Mouse (Mus musculus): ENCODE results near the gene Cysrt1. TPM values are rescaled to one million over a fixed set of nuclear protein-coding genes. Genes with fewer than 3 reads are reported as not detected.
A peak's percentile ranks its signal among the peaks of the same experiment; 100 is the strongest.

The Cysrt1 gene
- polyA plus RNA-seq, 1 experiment from 2014 or later, result 0.26 TPM

DNA sequence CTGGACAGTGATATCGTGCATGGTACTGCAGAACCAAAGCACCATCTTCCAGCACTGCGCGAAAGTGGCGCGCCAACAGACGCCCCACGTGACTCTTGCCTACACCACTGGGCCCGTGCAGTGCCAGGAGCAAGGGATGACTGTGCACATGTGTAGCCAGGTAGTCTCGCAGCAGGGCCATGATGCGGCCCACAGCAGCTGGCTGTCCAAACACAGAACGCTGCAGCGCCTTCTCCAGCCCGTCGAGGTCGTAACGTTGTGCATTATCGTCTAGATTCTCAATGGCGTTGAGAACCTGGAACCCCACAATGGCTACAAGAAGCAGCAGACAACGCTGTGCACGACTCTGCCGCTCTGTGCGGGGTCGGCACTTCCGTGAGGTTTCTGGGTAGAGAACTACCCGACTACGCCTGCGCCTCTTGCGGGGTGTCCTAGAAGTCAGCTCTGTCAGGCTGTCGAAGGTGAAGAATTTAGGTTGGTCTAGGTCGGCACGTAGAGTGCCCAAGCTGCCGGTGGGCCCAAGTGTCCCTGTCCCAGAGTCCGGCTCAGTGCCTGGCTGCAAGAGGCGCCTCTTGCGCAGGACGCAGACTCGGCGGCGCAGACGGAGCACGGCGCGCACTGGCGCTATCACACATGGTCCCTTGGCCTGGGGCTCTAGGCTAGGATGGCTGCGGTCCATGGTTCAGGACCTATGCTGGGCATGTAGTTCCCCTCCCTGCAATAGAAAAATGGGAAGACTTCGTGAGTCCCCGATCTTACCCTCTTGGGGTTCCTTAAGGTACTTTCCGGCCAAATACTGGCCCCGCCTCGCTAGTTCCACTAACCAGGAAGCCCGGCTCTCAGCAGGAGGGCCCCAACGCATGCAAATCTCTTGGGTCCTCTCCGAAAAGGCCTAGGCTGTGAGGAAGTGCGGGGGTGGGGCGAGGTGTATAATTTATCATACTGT is 46.8 kb downstream of the Cysrt1 start:
- no peaks in the 10 kb centered on the region for H3K9me3 ChIP-seq
- peak overlapping the region; percentile 24; the same call in 1 of the 2 replicates for H3K4me2 ChIP-seq
- no peak overlapping the region for H3K9ac ChIP-seq

GRCm38 (mm10) chr2:25194486-25195171 is 47.6 kb downstream of the Cysrt1 start:
- Histone ChIP-seq H3K27me3 (replicated peaks) (peaks cover 29% of the 10 kb centered on the region), H3K4me2 (no peak overlapping the region), H3K36me3 (replicated peaks) (peaks cover 4% of the 10 kb centered on the region), H3K27ac (no peak overlapping the region), H3K9ac (no peak overlapping the region), H3K4me1 (0 out of 2 replicates have a peak, but pooled peaks cover 5% of the 10 kb centered on the region), H3K4me3 (no peak overlapping the region), H3K9me3 (no peaks in the 10 kb centered on the region)
- no peak for ATAC-seq (replicated peaks)
- 87% methylated on average over 17 of the region's 17 CpGs for WGBS

More for the DNA sequence above, 46.8 kb downstream of the Cysrt1 start:
- Histone ChIP-seq H3K27ac (no peak overlapping the region), H3K4me3 (no peak overlapping the region), H3K36me3 (replicated peaks) (peaks cover 13% of the 10 kb centered on the region), H3K4me1 (0 out of 2 replicates have a peak, but pooled peaks cover 5% of the 10 kb centered on the region), H3K27me3 (replicated peaks) (peaks cover 29% of the 10 kb centered on the region)
- 19% methylated on average over 55 of the region's 55 CpGs for WGBS
- ATAC-seq (replicated peaks), result no peak

DNA sequence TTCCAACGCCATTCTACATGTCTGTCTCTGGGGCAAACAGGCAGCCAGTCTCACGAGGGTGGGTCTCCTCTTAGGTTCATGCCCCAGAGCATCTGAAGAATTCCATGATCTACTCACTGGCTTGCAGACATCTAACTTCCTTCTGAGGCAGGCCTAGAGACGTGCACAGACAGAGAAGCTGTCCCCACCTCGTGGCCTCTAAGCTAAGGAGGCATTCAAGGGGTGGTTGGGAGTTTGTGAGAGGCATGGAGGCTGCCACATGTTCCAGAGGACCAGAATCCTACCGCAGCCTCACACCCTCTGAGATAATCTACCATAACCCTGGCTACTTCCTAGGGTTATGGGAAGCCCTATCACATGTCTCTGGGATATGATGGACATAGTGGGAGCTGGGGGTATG is 48.2 kb downstream of the Cysrt1 start:
- no peak for ATAC-seq (replicated peaks)
- H3K4me2 ChIP-seq, result no peak overlapping the region
- 76% methylated on average over 5 of the region's 5 CpGs for WGBS

DNA sequence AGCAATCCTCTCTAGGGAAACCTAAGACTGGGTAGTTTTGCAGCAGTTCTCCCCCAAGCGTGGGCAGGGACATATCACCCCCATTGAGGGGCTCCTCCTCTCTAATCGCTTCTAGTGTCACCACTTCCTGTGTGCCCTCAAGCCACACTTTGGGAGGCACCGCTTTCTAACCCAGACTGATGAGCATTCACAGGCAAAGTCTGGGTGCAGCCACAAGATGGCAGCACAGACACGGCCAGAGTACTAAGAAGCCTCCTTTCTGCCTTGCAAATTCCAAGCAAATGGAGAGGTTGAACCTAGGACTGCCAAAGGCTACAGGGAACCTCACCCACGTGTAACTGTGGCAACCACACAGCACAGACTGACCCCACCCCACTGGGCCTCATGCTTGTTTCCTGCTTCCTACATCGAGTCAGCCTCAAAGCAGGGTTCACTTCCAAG is 48.9 kb downstream of the Cysrt1 start:
- 3% methylated on average over 6 of the region's 6 CpGs for WGBS
- H3K27ac ChIP-seq, result no peak overlapping the region
- ATAC-seq (replicated peaks), result peak; percentile 79
- H3K9ac ChIP-seq, result no peak overlapping the region
- H3K36me3 ChIP-seq (replicated peaks), result no peaks in the 10 kb centered on the region
- 0 out of 2 replicates have a peak, but pooled peaks cover 5% of the 10 kb centered on the region for H3K4me1 ChIP-seq
- no peak overlapping the region for H3K4me2 ChIP-seq
- H3K27me3 ChIP-seq (replicated peaks), result peaks cover 29% of the 10 kb centered on the region
- H3K9me3 ChIP-seq, result no peaks in the 10 kb centered on the region
- no peak overlapping the region for H3K4me3 ChIP-seq

More for the DNA sequence above, 48.2 kb downstream of the Cysrt1 start:
- no peak overlapping the region for H3K27ac ChIP-seq
- H3K4me3 ChIP-seq, result no peak overlapping the region
- H3K9me3 ChIP-seq, result no peaks in the 10 kb centered on the region
- peaks cover 2% of the 10 kb centered on the region; the same call in 1 of the 2 replicates for H3K36me3 ChIP-seq (replicated peaks)
- H3K4me1 ChIP-seq, result 0 out of 2 replicates have a peak, but pooled peaks cover 5% of the 10 kb centered on the region
- no peak overlapping the region for H3K9ac ChIP-seq
- H3K27me3 ChIP-seq (replicated peaks), result peaks cover 29% of the 10 kb centered on the region

Other genes starting within 250 kb of the Cysrt1 start
- gene Nsmf, start 188.1 kb downstream of the Cysrt1 start, polyA plus RNA-seq (2015; fragmentation: Nextera tagmentation; extraction: Ambion mirVana), result 180 and 188 TPM in 2 replicates
- gene Entpd8, start 162.1 kb downstream of the Cysrt1 start, polyA plus RNA-seq (2015; fragmentation: Nextera tagmentation; extraction: Ambion mirVana), result not detected in 2 replicates
- gene Noxa1, start 147.3 kb downstream of the Cysrt1 start, polyA plus RNA-seq (2015; fragmentation: Nextera tagmentation; extraction: Ambion mirVana), result not detected in 2 replicates
- 15.3 and 18.1 TPM in 2 replicates for gene Nrarp, start 61.7 kb downstream of the Cysrt1 start, polyA plus RNA-seq (2015; fragmentation: Nextera tagmentation; extraction: Ambion mirVana)
- 1.9 and 2.0 TPM in 2 replicates for gene Tor4a, start 45.6 kb downstream of the Cysrt1 start, polyA plus RNA-seq (2015; fragmentation: Nextera tagmentation; extraction: Ambion mirVana)
- 126 and 129 TPM in 2 replicates for gene Nelfb, start 31.0 kb downstream of the Cysrt1 start, polyA plus RNA-seq (2015; fragmentation: Nextera tagmentation; extraction: Ambion mirVana)
- not detected in 2 replicates for gene Stpg3, start 27.8 kb downstream of the Cysrt1 start, polyA plus RNA-seq (2015; fragmentation: Nextera tagmentation; extraction: Ambion mirVana)
- 0.43 and 0.78 TPM in 2 replicates for gene Fam166a, start 23.7 kb downstream of the Cysrt1 start, polyA plus RNA-seq (2015; fragmentation: Nextera tagmentation; extraction: Ambion mirVana)
- gene Tubb4b, start 17.8 kb downstream of the Cysrt1 start, polyA plus RNA-seq (2015; fragmentation: Nextera tagmentation; extraction: Ambion mirVana), result 364 and 396 TPM in 2 replicates
- gene Slc34a3, start 8.1 kb downstream of the Cysrt1 start, polyA plus RNA-seq (2015; fragmentation: Nextera tagmentation; extraction: Ambion mirVana), result not detected in 2 replicates
- not detected in 2 replicates for gene Rnf224, start 5.7 kb downstream of the Cysrt1 start, polyA plus RNA-seq (2015; fragmentation: Nextera tagmentation; extraction: Ambion mirVana)
- 148 and 150 TPM in 2 replicates for gene Rnf208, start 197 bp downstream of the Cysrt1 start, polyA plus RNA-seq (2015; fragmentation: Nextera tagmentation; extraction: Ambion mirVana)
- 6.2 and 8.4 TPM in 2 replicates for gene AL732309.1, start 4.4 kb upstream of the Cysrt1 start, polyA plus RNA-seq (2015; fragmentation: Nextera tagmentation; extraction: Ambion mirVana)
- gene Tmem203, start 13.0 kb upstream of the Cysrt1 start, polyA plus RNA-seq (2015; fragmentation: Nextera tagmentation; extraction: Ambion mirVana), result 13.8 and 15.4 TPM in 2 replicates
- 16.7 and 16.9 TPM in 2 replicates for gene Tprn, start 20.2 kb upstream of the Cysrt1 start, polyA plus RNA-seq (2015; fragmentation: Nextera tagmentation; extraction: Ambion mirVana)
- gene Ssna1, start 30.0 kb upstream of the Cysrt1 start, polyA plus RNA-seq (2015; fragmentation: Nextera tagmentation; extraction: Ambion mirVana), result 186 and 197 TPM in 2 replicates
- 153 and 157 TPM in 2 replicates for gene Anapc2, start 30.0 kb upstream of the Cysrt1 start, polyA plus RNA-seq (2015; fragmentation: Nextera tagmentation; extraction: Ambion mirVana)
- not detected in 2 replicates for gene Tmem210, start 45.7 kb upstream of the Cysrt1 start, polyA plus RNA-seq (2015; fragmentation: Nextera tagmentation; extraction: Ambion mirVana)
- gene Lrrc26, start 47.5 kb upstream of the Cysrt1 start, polyA plus RNA-seq (2015; fragmentation: Nextera tagmentation; extraction: Ambion mirVana), result 0.14 and 0.23 TPM in 2 replicates
- 49.1 and 51.5 TPM in 2 replicates for gene Grin1, start 76.7 kb upstream of the Cysrt1 start, polyA plus RNA-seq (2015; fragmentation: Nextera tagmentation; extraction: Ambion mirVana)
- gene Man1b1, start 89.9 kb upstream of the Cysrt1 start, polyA plus RNA-seq (2015; fragmentation: Nextera tagmentation; extraction: Ambion mirVana), result 44.3 and 50.3 TPM in 2 replicates
- gene Dpp7, start 113.9 kb upstream of the Cysrt1 start, polyA plus RNA-seq (2015; fragmentation: Nextera tagmentation; extraction: Ambion mirVana), result 23.8 and 25.8 TPM in 2 replicates
- 5.6 and 5.9 TPM in 2 replicates for gene Uap1l1, start 123.2 kb upstream of the Cysrt1 start, polyA plus RNA-seq (2015; fragmentation: Nextera tagmentation; extraction: Ambion mirVana)
- 11.1 and 14.7 TPM in 2 replicates for gene Sapcd2, start 129.9 kb upstream of the Cysrt1 start, polyA plus RNA-seq (2015; fragmentation: Nextera tagmentation; extraction: Ambion mirVana)
- gene Entpd2, start 153.4 kb upstream of the Cysrt1 start, polyA plus RNA-seq (2015; fragmentation: Nextera tagmentation; extraction: Ambion mirVana), result 2.7 and 3.3 TPM in 2 replicates
- 498 and 520 TPM in 2 replicates for gene Npdc1, start 156.9 kb upstream of the Cysrt1 start, polyA plus RNA-seq (2015; fragmentation: Nextera tagmentation; extraction: Ambion mirVana)
- 0.17 and 0.41 TPM in 2 replicates for gene Fut7, start 180.8 kb upstream of the Cysrt1 start, polyA plus RNA-seq (2015; fragmentation: Nextera tagmentation; extraction: Ambion mirVana)
- gene Abca2, start 186.3 kb upstream of the Cysrt1 start, polyA plus RNA-seq (2015; fragmentation: Nextera tagmentation; extraction: Ambion mirVana), result 16.4 and 17.6 TPM in 2 replicates
- 3.3 and 3.9 TPM in 2 replicates for gene Clic3, start 214.4 kb upstream of the Cysrt1 start, polyA plus RNA-seq (2015; fragmentation: Nextera tagmentation; extraction: Ambion mirVana)
- 119 and 128 TPM in 2 replicates for gene Paxx, start 218.6 kb upstream of the Cysrt1 start, polyA plus RNA-seq (2015; fragmentation: Nextera tagmentation; extraction: Ambion mirVana)
- 822 and 843 TPM in 2 replicates for gene Ptgds, start 227.6 kb upstream of the Cysrt1 start, polyA plus RNA-seq (2015; fragmentation: Nextera tagmentation; extraction: Ambion mirVana)